Mouse (Mus musculus) spleen, embryonic (tissue): ENCODE results near the gene Emd.

Experiments used
- CTCF ChIA-PET: fragments of 350-600 bp; sonication (Branson Sonifier 250); formaldehyde crosslinking; loops from one replicate; lab custom pipeline; 2022; lab: Charles Lee

Gene Emd

DNA sequence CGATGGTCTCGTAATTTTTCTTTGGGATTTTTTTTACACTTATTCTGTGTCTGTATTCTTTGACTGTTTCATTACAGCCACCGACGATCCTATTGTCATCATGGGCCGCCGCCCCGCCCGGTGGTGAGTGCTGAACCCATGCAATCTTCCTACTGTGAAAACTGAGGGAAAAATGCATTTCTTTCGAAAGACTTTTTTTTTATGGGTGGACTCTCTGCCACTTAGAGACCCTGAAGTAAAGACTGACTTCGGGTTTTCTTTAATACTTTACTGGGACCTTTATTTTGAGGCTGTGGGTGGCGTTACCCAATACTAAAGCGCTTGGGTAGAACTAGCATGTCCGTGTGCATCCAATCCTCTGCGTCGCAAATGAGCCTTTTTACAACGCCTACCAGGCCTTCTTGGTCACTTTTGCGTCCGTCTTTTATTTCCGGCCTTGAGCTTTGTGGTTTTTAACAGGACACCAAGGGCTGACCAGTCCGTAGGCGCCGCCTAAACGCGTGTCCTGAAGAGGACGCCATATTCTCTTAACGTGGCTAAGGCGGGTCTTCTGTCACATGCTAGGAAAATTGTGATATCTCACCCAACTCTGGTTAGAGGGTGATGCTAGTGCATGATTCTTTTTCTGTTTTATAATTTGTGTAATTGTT lies 16.5 kb downstream of the Emd start:
- CTCF ChIA-PET: interaction anchor here (0.6 to 1.3 kb wide), 4 partner anchors 10 to 158 kb away, joined by 3 to 4 read pairs (median 3); partner anchors contain the start of gene G6pdx

DNA sequence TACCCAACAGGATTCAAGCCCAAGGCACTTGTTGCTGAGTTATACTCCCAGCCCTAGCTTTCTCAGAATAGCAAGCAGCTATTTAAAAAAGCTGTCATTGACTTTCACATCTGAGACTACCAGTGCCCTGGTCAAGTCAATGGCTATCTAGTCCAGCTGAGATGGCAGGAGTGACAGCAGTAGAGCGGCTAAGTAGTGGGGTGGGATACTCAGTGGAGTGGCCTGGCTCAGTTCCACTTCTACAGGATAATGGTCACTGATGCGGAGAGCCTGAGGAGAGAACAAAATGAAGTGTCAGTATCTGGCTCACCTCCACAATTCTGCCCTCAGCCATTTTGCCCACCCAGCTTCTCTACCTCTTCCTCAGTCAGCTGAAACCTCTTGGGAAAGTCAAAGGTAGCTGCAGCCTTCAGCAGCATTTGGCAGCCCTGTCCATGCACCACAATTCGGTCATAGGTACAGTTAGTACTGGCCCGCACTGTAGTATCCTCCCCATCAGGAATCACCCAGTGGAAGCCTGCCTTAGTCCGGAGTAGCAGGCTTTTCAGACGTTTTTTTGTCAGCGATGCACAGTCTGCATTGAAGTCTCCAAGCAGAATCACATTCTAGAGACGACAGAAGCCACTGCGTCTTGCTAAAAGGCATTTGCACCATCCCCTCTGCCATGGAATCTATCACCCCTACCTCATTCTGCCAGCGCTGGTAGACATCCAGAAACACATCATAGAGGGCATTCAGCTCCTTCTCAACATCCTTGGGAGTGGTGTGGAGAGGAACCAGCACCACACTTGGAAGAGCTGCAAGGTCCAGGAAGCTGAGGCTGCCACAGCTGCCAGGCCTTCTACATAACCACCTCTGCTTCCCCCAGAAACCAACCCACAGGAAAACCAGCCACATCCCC lies 19.2 kb downstream of the Emd start:
- CTCF ChIA-PET: interaction anchor here (0.6 kb wide), 1 partner anchor 929 kb away, joined by 3 read pairs; no protein-coding TSS in a partner anchor

DNA sequence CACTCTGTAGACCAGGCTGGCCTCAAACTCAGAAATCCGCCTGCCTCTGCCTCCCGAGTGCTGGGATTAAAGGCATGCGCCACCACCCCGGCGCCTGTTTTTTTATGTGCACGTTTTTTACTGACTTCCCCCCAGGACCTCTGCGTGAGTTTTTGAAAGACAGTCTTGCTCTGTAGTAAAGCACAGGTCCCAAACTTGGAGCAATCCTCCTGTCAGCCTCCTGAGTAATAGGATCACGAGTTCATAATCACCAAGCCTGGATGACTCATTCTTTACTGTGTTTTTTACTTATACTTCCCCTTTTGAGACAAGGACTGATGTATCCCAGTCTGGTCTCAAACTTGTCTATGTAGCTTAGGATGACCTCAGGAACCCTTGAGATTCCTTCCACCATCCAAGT lies 23.4 kb downstream of the Emd start:
- CTCF ChIA-PET: no interaction called here

DNA sequence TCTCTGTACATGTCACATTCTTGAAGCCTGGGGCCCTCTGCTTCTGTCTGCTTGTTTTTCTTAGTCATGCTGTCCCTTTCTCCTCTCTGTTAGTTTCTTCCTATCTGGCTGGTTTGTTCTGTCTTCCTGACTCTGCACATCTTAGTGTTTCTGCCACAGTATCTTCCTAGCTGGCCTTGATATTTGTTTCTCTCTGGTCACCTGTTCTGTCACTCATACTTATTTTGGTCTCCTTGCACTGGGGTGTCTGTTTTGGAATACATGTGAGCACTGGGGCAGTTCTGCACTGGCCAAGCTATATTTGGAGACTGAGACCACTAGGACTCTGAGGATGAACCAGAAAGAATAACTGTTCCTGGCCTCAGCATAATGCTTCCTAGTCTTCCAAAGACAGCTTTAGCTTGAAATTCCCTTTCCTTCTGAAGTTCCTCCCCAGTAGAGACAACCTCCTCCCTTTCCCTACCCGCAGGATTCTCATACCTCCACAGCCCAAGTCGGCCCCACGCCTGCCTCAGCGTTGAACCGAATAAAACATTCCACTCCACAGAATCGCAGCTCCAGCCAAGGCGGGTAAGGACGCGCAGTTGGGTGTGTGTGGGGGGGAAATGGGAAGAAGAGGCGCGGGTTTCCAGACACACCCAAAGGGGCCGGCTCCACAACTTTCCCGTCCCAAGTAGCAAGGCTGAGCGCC lies 26.7 kb downstream of the Emd start:
- CTCF ChIA-PET: interaction anchor here (1.2 kb wide), 1 partner anchor 10 kb away, joined by 4 read pairs; the partner anchor contains the start of gene Rpl10

DNA sequence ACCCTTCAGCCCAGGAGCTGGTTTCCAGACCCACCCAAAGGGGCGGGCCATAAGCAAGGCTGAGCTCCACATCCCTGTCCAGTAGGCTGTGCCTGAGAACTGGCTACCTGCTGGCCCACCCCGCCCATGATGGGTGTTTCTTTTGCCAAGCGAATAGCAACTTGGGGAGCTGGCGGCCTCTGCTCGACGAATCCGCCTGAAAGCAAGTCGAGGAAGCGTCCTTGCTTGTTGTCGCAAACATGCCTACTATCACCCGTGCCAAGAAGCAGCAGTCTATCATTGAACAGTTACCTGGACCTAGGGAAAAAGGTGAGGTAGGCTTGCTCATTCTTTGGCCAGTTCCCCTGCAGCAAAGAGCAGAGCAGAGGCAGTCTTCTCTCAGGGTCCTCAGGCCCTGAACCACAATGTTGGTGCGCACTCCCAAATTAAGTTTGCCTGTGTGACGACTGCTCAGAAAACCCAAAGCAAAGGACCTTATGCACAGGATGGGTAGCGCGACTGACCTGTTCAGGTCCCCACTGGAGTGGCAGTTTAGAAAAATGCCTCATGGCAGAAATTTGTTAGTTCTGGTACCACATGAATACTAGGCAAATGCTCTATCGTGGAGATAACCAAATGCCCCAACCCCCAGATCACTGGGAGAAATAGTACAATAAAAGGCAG lies 27.4 kb downstream of the Emd start, which contains the start of the genes Taz and Dnase1l1:
Gene Taz, plus strand, starts transcription at position 181 of the 663 bp plus-strand sequence.
Gene Dnase1l1, minus strand, starts transcription at position 606 of the 663 bp plus-strand sequence.
- CTCF ChIA-PET: interaction anchor here (1.2 kb wide), 1 partner anchor 11 kb away, joined by 4 read pairs; the partner anchor contains the start of gene Rpl10

DNA sequence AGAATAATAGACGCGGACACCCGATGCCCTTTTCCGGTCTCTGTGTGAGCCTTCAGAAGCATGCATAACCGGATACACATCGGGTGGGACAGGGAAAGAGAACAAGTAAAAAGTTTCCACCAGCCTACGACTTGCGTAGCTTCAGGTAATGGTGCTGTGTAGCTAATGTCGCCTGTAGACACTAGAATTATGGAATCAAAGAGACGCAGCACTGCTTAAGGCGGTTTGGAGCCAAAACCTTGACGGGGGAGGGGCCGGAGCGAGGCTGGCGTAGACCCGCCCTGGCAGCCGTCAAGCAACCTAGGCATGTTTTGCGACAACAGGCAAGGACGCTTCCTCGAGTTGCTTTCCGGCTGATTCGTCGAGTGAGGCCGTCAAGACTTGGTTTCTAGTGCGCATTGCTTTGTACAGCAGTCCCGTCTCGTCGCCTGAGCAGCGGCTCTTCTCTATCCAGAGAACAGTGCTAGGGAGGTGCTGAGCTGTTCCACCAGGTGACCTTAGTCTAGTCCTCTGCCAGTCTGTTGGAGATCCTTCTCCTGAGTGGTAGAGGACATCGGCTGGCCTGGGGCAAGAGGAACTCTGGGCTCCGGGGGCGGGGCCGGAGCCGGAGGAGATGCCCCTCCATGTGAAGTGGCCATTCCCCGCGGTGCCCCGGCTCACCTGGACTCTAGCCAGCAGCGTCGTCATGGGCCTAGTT lies 28.1 kb downstream of the Emd start:
- CTCF ChIA-PET: no interaction called here

DNA sequence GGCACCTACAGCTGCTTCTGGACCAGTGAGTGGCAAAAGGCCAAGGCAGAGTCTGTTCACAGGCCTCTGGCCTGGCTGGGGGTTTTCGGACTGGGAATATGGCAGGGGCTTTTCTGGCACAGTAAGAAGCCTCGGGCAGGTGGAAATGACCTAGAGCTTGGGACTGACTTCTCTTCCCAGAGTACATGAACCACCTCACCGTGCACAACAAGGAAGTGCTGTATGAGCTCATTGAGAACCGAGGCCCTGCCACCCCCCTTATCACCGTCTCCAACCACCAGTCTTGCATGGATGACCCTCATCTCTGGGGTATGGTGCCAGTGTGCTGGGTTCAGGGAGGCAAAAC lies 28.6 kb downstream of the Emd start:
- CTCF ChIA-PET: no interaction called here

DNA sequence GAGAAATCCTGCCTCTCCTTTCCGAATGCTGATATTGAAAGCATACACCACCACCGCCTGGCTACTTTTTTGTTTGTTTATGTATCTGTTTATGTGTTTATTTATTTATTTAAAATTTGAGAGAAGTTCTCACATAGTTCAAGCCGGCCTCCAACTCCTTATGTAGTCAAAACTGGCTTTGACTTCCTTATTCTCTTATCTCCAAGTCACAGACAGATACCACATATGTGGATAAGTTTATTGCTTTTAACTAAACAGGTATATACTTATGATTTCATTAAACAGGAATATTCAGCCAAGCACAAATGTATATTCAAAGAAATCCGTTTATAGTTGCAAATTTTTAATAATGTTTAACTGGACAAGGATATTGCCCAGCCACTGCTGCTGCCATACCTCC lies 38.9 kb downstream of the Emd start:
- CTCF ChIA-PET: no interaction called here

DNA sequence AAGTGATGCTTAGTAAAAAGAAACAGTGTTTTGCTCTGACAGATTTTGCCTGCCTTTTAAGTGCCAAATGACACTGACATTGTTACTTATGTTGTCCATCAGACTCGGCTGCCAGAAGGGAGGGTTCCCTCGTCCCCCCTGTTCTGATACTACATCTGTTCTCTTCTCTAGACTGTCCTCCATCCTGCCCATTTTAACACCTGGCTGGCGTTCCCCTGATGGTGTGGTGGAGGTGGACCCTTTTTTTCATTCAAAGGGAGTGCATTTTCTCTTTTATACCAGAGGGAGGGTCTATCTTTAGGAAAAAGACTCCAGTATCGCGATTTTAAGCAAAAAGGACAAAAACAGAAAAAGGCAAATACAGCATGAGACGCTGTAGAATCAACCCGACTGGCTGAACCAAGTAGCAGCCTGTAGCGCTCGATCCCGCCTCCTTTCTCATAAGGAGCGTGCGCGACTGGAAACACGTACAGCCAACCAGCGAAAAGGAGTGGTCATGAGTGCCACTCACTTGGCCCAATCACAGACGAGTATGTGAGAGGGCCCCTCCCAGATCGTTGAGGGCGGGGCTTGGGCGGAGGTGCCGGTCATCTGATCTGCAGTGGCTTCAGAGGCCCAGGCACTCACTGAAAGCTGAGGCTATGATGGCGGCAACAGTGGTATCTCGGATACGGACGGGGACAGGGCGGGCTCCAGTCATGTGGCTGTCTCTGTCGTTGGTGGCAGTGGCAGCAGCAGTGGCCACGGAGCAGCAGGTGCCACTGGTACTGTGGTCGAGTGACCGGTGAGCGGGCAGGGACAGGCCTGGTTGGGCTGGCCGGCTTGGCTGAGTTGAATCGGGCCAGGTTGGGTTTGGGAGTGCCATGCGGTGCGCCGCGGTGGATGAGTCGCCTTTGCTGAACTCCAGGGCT lies 42.3 kb downstream of the Emd start, which contains the start of gene Atp6ap1:
Gene Atp6ap1, plus strand, starts transcription at position 560 of the 911 bp plus-strand sequence.
- CTCF ChIA-PET: interaction anchor here (0.5 kb wide), 1 partner anchor 133 kb away, joined by 4 read pairs; no protein-coding TSS in a partner anchor

DNA sequence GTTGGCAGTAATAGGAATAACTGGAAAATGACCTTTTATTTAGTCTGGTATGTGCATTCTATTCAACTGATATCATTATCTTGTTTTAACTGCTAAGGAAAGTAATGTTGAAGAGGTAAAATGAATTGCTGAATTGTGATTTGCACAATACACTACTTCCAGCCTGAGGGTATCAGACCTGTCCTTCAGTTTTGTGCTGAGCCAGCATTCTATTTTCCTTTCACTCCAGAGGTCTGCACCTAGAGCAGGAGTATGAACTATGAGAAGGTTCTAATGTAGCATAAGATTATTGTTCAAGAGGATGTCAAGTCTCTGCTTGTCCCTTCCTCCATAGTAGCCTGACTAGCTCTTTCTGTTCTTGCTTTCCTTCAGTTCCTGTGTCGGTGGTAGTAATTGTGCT lies 43.9 kb downstream of the Emd start:
- CTCF ChIA-PET: no interaction called here

DNA sequence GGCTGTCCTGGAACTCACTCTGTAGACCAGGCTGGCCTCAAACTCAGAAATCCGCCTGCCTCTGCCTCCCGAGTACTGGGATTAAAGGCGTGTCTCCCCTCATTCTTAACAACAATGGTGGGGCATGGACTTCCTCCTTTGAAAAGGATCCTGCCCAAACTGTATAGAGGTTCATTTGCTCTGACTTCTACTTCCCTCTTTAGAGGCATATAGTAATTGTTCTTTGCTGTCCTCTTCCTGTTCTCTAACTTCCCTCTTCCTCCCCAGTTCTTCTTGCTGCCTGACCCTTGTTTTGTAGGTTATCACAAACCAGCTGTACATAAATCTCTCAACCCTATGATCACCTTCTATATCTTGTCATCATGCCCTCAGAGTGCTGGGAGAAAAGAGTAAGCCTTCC lies 45.2 kb downstream of the Emd start:
- CTCF ChIA-PET: no interaction called here

DNA sequence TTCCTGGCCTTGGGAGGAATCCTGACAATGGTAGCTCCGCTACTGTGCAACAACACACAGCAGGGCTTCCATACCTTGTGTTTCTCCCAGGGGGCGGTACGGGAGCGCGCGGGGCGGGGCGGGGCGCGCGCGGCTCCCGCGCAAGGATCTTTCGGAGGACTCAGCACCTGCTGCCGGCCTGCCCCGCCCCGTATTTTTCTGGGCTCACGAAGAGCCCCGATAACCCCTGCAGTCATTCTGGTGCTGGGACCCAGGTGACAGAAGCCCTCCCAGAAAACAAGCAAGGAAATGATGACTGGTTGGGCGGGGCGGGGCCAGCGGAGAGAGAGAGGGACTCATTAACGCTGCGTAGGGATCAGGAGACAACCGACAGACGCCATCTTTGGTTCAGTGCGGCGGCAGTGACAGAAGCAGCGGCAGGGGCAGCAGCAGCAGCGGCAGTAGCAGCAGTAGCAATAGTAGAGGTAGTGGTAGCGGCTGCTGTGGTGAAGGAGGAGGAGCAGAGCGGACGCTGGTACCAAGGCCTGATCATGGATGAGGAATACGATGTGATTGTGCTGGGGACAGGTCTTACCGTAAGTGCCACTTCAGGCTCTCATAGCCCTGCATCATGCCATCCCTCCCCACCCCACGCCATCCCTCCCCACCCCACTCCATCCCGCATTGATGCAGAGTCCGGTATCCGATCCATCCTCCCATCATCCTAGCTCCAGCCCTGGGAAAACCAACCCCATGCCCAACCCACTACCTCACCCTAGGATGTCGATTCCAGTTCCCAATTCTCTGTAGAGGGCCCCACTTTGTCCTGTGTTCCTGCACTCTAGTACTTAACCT lies 50.6 kb downstream of the Emd start, which contains the start of gene Gdi1:
Gene Gdi1, plus strand, starts transcription at position 132 of the 834 bp plus-strand sequence.
- CTCF ChIA-PET: interaction anchor here (0.6 kb wide), 1 partner anchor 58 kb away, joined by 3 read pairs; no protein-coding TSS in a partner anchor
